Mouse (Mus musculus) spleen, postnatal 0 days (tissue): ENCODE measurements around the gene Gm21973. TPM values are rescaled to one million over a fixed set of nuclear protein-coding genes. Genes with fewer than 3 reads are reported as not detected.

Experiments used
- polyA plus RNA-seq: library from polyadenylated mRNA; unstranded; fragments of >200 nt; fragmentation: Nextera tagmentation; extraction: Ambion mirVana; gene quantifications from 2 replicates; pipeline ENCODE4 v1.2.1, GENCODE M21; 2015

Gm21973 gene
- polyA plus RNA-seq = not detected in 2 replicates

GRCm38 (mm10) chr15:10325080-10325479 lies at the start of gene Gm21973:
Gm21973 (plus strand) TSS chr15:10325380.

GRCm38 (mm10) chr15:10358039-10358948 lies 33.1 kb downstream of the Gm21973 start, which contains the start of gene Agxt2:
Agxt2 (plus strand) TSS chr15:10358532.

Other genes with a start within 250 kb of the Gm21973 start
- gene Prlr, start 148.1 kb upstream of the Gm21973 start, polyA plus RNA-seq = 0.11 and 0.17 TPM in 2 replicates
- not detected in 2 replicates for gene Agxt2, start 33.2 kb downstream of the Gm21973 start, polyA plus RNA-seq
- 9.4 and 9.5 TPM in 2 replicates for gene Dnajc21, start 145.1 kb downstream of the Gm21973 start, polyA plus RNA-seq
- gene Brix1, start 160.6 kb downstream of the Gm21973 start, polyA plus RNA-seq = 96.4 and 98.6 TPM in 2 replicates
- gene Rad1, start 160.6 kb downstream of the Gm21973 start, polyA plus RNA-seq = 24.8 and 25.8 TPM in 2 replicates
- gene Ttc23l, start 233.3 kb downstream of the Gm21973 start, polyA plus RNA-seq = not detected in 2 replicates